Mouse (Mus musculus): ENCODE data around the gene Plau. TPM values are rescaled to one million over a fixed set of nuclear protein-coding genes. Genes with fewer than 3 reads are reported as not detected.

Gene Plau
- polyA plus RNA-seq, 3 experiments from 2014 or later: 0.41 TPM; not detected in 2

GRCm38 (mm10) chr14:20806116-20806840, 30.2 kb upstream of the Plau start:
- ATAC-seq: no peak

DNA sequence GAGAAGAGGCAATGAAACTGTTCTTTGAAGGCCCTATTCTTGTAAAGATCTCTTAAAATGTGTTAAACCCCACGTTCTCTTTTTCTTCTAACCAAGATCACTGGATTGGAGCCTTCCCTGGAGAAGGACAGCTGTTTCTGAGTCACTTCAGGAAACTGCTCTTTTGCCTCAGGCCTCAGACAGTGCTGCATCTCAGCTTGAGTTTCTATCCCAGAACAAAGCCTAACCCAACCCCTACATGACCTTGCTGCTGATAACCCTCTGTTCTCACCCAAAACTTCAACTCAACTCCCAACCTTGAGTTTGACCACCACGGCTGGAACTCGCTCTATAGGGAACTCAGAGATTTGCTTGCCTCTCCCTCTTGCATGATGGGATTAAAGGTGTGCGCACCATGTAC, 27.1 kb upstream of the Plau start:
- no peak for ATAC-seq

- ATAC-seq: no peak
Measured at GRCm38 (mm10) chr14:20809820-20810219, 26.6 kb upstream of the Plau start.

DNA sequence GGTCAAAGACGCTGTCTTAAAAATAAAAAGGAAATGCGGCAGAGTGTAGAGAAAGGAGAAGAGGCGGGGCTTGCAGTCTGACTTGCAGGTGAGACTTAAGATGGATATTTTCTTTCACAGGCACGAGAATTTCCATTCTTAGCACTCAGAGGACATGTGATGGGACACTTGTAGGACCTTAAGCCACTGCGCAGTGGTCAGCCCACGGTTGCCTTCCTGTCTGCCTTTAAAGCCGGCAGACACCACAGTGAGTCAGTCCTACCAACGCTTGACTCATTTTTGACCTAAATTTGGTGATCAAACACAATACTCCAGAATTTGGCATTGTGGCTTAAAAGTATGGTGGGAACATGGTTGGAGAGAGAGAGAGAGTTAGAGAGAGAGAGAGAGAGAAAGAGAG, 25.2 kb upstream of the Plau start:
- ATAC-seq: no peak

- no peak for ATAC-seq
Measured at GRCm38 (mm10) chr14:20811779-20812406, 24.6 kb upstream of the Plau start.

DNA sequence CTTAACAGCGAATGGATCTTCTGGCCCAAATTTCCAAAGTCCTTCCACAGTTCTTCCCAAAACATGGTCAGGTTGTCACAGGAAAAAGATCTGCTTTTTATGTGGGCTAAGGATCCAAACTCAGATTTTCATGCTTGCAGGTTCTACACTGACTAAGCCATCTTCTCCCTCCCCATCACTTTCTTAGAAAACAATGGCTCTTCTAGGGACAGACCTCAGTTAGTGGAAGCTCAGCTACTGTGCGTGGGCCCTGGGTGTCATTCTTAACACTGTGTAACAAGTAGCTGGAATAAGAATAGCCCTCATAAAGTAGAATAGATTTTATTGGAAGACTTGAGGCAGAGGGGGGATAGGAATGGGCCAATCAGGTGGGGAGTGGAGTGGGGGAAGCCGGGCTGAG, 21.0 kb upstream of the Plau start:
- no peak for ATAC-seq

DNA sequence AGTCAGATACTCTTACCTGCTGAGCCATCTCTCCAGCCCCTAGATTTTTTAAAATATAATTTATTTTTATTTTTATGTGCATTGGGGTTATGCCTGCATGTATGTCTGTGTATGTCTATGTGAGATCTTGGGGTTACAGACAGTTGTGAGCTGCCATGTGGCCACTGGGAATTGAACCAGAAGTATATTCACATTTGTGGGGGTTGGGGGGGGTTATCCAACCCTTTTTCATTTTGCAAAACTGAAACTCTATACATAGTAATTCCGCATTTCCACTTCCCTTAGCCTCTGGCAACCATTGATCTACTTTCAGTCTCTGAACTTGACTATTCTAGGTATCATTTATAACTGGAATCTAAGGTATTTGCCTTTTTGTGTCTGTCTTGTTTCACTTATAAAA, 11.9 kb upstream of the Plau start:
- ATAC-seq: no peak

DNA sequence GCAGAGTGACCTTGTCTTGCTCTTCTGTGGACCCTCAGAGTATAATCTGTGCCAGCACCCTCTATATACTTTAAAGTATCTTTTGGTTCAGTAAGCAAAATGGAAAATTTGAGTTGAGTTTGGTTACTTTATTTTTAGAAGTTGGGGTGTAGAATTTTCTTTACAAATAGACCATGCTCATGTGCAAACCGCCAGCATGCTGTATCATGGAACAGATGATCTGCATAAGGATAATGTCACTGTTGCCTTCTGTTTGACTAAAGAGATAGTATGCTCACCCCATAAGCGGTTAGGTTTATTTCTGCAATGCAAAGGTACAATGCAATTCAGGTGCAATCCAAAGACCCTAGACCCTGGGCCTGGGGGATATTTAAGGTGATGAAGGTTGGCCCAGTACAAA, 10.9 kb upstream of the Plau start:
- no peak for ATAC-seq

DNA sequence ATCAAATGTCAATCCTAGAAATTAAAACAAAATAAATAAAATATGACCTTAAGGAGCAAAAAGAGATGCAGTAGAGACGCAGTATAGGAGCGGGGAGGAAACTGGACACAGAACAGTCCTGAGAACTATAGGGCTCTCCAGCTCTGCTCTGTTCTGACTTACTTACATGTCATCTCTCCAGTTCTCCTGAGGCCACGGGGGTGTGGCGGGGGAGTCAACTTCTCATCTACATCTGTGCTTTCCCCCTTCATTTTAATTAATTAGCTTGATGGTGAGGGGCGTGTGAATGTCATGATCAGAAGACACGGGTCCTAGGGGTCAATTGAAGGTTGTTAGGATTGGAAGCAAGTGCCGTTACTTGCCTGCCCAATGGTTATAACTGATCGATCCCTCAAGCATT, 9.4 kb upstream of the Plau start:
- no peak for ATAC-seq

- no peak for ATAC-seq
Measured at GRCm38 (mm10) chr14:20827491-20827890, 9.0 kb upstream of the Plau start.

GRCm38 (mm10) chr14:20828524-20828923, 7.9 kb upstream of the Plau start:
- peak; percentile 60 for ATAC-seq

DNA sequence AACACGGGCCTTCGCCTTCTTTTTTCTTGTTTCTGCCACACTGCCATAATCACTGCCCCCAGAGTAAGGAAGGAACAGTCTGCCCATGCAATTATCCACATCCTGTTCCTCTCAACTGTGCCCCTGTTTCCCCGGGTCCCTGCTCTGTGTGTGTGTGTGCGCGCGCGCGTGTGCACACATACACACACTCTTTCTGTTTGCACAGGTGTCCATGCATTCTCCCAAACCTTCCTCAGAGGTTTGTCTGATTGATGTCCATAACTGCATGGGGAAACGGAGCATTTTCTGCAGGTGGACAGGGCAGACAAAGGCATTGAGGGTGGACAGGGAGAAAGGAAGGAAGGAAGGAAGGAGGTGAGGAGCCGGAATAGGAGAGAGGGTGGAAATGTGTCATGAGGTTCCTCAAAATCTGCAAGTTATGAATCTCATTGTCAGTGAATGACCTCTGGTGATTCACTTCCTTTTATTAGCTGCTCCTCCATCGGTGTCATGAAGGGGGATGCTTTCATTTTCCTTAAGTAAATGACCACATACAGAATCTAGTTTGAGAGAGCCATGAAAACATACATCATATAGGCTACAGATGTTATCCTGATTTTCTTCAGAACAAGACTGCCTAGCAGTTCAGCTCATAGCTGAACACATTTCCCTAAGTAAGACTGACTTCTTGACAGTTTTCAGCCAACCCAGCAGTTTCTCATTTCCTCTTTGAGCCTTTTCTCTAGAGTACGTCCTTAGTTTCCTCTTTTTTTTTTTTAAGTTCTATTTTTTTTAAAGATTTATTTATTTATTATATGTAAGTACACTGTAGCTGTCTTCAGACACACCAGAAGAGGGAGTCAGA, 6.7 kb upstream of the Plau start:
- no peak for ATAC-seq

DNA sequence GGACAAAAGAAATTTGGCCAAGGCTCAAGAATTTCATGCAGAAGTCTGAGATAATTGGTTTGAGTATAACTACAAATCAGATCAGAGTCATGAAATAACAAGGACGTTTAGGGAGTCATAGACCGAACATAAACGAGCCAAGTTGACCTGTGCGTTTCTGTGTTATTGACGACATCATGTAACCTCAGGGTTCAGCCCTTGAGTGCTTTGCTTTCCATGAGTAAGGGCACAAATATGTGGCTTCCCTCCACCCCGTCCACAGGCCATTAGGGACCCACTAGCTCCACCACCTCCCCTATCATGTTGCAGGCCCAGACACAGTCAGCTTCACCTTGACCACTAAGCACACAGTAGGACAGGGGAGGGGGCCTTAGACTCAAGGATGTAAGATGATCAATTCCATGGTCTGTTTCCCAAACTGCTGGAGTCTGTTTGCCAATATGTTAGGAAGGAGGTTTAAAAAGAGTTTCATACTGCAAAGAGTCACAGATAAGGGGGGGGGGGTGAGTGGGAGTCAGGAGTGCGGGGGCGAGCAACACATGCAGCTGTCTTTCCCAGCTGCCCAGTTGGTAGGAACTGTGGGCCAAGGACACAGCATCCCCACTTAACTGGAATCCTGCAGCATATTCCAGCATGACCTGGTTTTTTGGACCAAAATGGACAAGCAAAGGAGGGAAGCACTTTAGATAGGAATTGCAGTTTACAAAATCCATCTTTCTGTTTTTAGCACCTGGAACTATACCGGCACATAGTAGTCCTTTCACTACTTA, 5.1 kb upstream of the Plau start:
- no peak for ATAC-seq

GRCm38 (mm10) chr14:20831915-20832314, 4.5 kb upstream of the Plau start:
- no peak for ATAC-seq

DNA sequence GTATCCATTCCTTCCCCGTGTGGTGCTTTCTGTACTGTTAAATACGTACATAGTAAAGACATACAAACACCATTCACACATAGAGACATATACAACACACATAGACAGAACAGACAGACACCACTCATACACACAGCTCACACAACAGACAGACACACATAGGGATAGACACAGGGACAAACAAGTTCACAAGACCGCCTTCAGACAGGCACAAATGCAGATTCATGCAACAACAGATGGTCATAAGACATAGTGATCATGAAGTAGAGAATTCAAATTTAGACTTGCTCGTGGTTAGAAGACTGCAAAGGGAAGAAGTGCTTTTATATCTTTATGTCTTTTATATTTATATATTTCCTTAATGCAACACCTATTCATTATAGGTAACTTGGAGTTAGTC, 2.9 kb upstream of the Plau start:
- ATAC-seq: no peak

GRCm38 (mm10) chr14:20834136-20834535, 2.3 kb upstream of the Plau start:
- ATAC-seq: no peak

DNA sequence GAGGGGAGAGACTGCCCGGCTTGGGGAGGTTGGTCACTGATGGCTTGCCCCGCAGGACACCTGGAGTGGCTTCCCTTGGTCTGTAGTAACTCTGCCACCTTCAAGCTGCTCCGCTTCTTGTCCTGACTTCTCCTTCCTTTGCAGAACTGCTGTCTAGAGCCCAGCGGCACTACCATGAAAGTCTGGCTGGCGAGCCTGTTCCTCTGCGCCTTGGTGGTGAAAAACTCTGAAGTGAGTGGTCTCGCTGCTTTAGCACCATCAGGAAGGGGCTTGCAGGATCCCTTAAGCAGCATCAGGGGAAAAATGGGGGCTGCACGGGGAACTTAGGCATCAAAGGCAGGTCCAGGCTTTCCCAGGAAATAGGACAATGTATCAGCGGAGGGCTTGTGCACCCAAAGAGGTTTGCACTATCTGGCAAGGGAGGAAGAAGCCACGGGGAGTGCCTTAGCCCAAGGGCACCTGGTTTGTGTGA, 481 bp downstream of the Plau start:
- peak; percentile 18 for ATAC-seq

DNA sequence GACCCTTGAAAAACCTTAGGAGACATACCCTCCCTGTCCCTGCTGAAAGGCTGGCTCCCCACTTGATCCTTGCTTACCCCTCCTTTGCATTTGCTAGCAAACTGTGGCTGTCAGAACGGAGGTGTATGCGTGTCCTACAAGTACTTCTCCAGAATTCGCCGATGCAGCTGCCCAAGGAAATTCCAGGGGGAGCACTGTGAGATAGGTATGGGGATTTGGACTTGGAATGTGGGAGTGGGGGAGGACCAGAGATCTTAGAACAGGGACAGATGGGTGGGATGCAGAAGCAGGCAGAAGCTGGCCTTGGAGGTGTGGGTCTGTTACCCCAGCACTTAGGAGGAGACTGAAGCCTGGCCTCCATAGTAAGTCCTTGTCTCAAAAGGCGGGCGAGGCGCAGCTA, 1.2 kb downstream of the Plau start:
- ATAC-seq: no peak

- no peak for ATAC-seq
Measured at GRCm38 (mm10) chr14:20841526-20841925, 5.1 kb downstream of the Plau start.

DNA sequence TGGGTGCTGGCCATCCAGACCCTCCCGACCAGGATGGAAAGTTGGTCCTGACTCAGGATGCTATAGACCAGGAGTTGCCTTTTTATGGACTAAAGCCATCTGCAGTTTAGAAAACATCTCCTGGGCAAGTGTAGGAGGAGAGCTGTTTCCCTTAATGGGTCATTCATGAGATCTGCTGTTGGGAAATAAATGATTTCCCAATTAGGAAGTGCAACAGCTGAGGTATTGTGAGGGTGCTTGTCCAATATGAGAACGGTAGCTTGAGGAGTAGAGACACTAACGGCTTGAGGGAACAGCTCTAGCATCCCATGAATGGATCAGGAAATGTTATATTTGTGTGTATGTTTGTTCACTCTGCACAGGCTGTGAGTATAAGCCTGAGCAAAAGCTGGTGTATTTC, 6.2 kb downstream of the Plau start:
- ATAC-seq: no peak

- ATAC-seq: no peak
Measured at GRCm38 (mm10) chr14:20844126-20844525, 7.7 kb downstream of the Plau start.

- ATAC-seq: no peak
Measured at GRCm38 (mm10) chr14:20844671-20845576, 8.5 kb downstream of the Plau start.

Data from inflammation-experienced regulatory T-cells, adult 6 months (primary cell).